Mouse (Mus musculus) hindbrain, embryonic 13.5 days (tissue): ENCODE measurements at regions not wholly inside any gene's neighbourhood (a gene's known extent, or its start where the extent isn't known, plus 50 kb on each side); places are given as distances from the start of the nearest gene placed in this dataset.

Source experiments
- ATAC-seq: fragments of 200-750 bp; cut with Nextera tagmentation; 2 replicates; pipeline ENCODE4 v1.8.0; 2017; ENCODE audit warnings: moderate TSS enrichment; ENCODE audit not compliant: low FRiP score
- H3K27ac ChIP-seq: fragments of 300-500 bp; sonication (generic); 2 replicates; pipeline ENCODE4 v1.5.1; 2015; ENCODE audit warnings: inconsistent platforms, mild to moderate bottlenecking, moderate library complexity
- H3K27me3 ChIP-seq: fragments of 300-500 bp; sonication (generic); 2 replicates; pipeline ENCODE4 v1.6.1; 2015; ENCODE audit warnings: mild to moderate bottlenecking, inconsistent platforms
- H3K36me3 ChIP-seq: fragments of 300-500 bp; sonication (generic); 2 replicates; pipeline ENCODE4 v1.6.1; 2015; ENCODE audit warnings: mild to moderate bottlenecking, inconsistent platforms
- H3K4me1 ChIP-seq: fragments of 300-500 bp; sonication (generic); replicated peaks from 2 replicates; pipeline ENCODE4 v1.6.1; 2015; ENCODE audit warnings: inconsistent platforms
- H3K4me2 ChIP-seq: fragments of 300-500 bp; sonication (generic); 2 replicates; pipeline ENCODE4 v1.6.1; 2015; ENCODE audit warnings: inconsistent platforms, mild to moderate bottlenecking, moderate library complexity
- H3K4me3 ChIP-seq: fragments of 300-500 bp; sonication (generic); 2 replicates; pipeline ENCODE4 v1.5.1; 2015; ENCODE audit warnings: mild to moderate bottlenecking, inconsistent platforms
- H3K9ac ChIP-seq: fragments of 300-500 bp; sonication (generic); 2 replicates; pipeline ENCODE4 v1.6.1; 2015; ENCODE audit warnings: mild to moderate bottlenecking, inconsistent platforms
- H3K9me3 ChIP-seq: fragments of 300-500 bp; sonication (generic); 2 replicates; pipeline ENCODE4 v1.6.1; 2016; ENCODE audit warnings: inconsistent platforms
- WGBS: fragments of 180-500 bp; shearing (Covaris S2); methylation state at CpG from one replicate; pipeline ENCODE4 v1.1.7; 2015; 5-methylcytosine and 5-hydroxymethylcytosine counted together

GRCm38 (mm10) chr1:16790733-16791309 lies 697.7 kb upstream of the 4930444P10Rik start:
- H3K4me3 ChIP-seq: no peak overlapping the region
- H3K4me1 ChIP-seq: no peaks in the 10 kb centered on the region
- no peaks in the 10 kb centered on the region for H3K27me3 ChIP-seq
- no peak for ATAC-seq
- H3K9me3 ChIP-seq: no peaks in the 10 kb centered on the region
- H3K4me2 ChIP-seq: no peak overlapping the region
- no peak overlapping the region for H3K27ac ChIP-seq
- H3K36me3 ChIP-seq: no peaks in the 10 kb centered on the region
- H3K9ac ChIP-seq: no peak overlapping the region
- 95% methylated on average over 4 of the region's 4 CpGs for WGBS

GRCm38 (mm10) chr1:16779791-16780190 lies 686.7 kb upstream of the 4930444P10Rik start:
- Histone ChIP-seq H3K4me2 (no peak overlapping the region), H3K27ac (no peak overlapping the region), H3K36me3 (no peaks in the 10 kb centered on the region), H3K4me1 (0 out of 2 replicates have a peak, but pooled peaks cover 2% of the 10 kb centered on the region), H3K27me3 (no peaks in the 10 kb centered on the region), H3K9me3 (no peaks in the 10 kb centered on the region), H3K9ac (no peak overlapping the region), H3K4me3 (no peak overlapping the region)
- no peak for ATAC-seq
- WGBS: 70% methylated on average over 1 of the region's 1 CpGs

- Histone ChIP-seq H3K4me3 (no peak overlapping the region), H3K9ac (no peak overlapping the region), H3K36me3 (no peaks in the 10 kb centered on the region), H3K4me2 (no peak overlapping the region), H3K4me1 (no peaks in the 10 kb centered on the region), H3K27ac (no peak overlapping the region), H3K9me3 (no peaks in the 10 kb centered on the region), H3K27me3 (no peaks in the 10 kb centered on the region)
- ATAC-seq: no peak
- WGBS: 91% methylated on average over 1 of the region's 1 CpGs
Measured at GRCm38 (mm10) chr1:16760951-16761350, 667.8 kb upstream of the 4930444P10Rik start.
